Mouse (Mus musculus) thymus, adult 18-20 months (tissue): ENCODE results near the gene Aldh16a1.
"Not testable (repeated sequence)": the region's sequence is repeated elsewhere in the genome, so short reads cannot be mapped to it uniquely, and the experiment has no call there.

Experiments used
- DNase-seq, 2 experiments: peaks; one replicate each; pipeline ENCODE4 v3.0.0; 2022; ENCODE audit warnings: mixed read lengths in 2 of 2

Aldh16a1 gene

DNA sequence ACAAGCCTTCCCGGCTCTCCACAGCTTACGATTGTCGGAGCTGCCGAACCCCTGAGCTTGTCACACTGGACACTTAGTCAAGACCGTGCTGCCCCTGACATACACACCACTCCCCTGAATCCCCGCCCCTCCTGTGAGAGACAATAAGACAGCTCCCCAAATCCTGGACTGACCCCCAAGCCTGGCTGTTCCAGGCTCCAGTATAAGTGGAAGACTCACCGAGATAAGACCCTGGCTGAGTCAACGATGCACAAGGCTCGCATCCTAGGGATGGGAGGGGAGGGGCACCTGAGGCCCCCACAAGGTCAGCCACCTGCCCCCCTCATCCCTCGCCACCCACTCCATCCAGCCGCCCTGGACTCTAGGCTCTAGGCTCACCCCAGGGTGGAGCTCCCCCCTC, 22.5 kb downstream of the Aldh16a1 start:
- no peak for DNase-seq

GRCm38 (mm10) chr7:45129776-45130512, 24.4 kb downstream of the Aldh16a1 start:
- no peak for DNase-seq

DNA sequence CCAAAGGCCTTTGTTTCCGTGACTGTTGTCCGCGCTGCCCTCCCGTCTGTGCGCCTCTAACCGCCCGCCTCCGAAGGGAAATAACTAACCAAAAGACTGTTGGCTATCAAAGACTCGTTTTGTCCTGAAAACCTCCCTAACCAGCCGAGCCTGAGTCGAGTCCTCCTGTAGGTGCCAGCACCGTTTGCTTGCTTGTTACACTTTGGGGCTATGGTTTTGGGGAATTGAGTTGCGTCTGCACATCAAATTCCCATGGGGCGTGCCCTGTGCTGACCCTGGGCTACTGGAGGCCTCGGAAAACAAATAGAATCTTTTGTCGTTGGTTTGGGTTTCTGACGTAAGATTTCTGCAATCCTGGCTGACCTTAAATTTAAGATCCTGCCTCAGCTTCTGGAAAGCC, 25.1 kb downstream of the Aldh16a1 start:
- DNase-seq: no peak

GRCm38 (mm10) chr7:45128624-45129246, 25.6 kb downstream of the Aldh16a1 start, which contains the start of gene Rpl13a:
TSS of gene Rpl13a (minus strand) at chr7:45128761.
- DNase-seq: peak; percentile 97 to 98

GRCm38 (mm10) chr7:45127700-45128224, 26.6 kb downstream of the Aldh16a1 start:
- DNase-seq: no peak

GRCm38 (mm10) chr7:45126844-45127699, 27.3 kb downstream of the Aldh16a1 start:
- DNase-seq: no peak

- no peak for DNase-seq
Observed at GRCm38 (mm10) chr7:45126147-45126843, 28.1 kb downstream of the Aldh16a1 start.

GRCm38 (mm10) chr7:45125649-45126048, 28.7 kb downstream of the Aldh16a1 start:
- not testable (repeated sequence) for DNase-seq

DNA sequence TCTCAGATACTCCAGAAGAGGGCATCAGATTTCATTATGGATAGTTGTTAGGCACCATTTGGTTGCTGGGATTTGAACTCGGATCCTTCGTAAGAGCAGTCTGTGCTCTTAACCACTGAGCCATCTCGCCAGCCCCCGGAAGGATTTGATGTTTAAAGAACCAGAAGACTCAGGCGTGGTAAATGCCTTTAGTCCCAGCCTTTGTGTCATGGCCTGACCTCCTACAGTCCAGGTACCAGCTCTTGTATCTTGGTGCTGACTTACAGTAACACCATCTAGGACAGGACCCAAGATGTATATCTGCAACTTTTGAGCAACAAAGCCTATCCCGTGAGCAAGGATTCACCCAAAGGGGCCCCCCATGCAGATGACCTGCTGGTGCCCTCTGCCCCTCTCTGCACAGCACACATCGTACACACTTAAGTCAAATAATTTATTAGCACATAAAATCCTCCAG, 29.2 kb downstream of the Aldh16a1 start:
- no peak for DNase-seq

DNA sequence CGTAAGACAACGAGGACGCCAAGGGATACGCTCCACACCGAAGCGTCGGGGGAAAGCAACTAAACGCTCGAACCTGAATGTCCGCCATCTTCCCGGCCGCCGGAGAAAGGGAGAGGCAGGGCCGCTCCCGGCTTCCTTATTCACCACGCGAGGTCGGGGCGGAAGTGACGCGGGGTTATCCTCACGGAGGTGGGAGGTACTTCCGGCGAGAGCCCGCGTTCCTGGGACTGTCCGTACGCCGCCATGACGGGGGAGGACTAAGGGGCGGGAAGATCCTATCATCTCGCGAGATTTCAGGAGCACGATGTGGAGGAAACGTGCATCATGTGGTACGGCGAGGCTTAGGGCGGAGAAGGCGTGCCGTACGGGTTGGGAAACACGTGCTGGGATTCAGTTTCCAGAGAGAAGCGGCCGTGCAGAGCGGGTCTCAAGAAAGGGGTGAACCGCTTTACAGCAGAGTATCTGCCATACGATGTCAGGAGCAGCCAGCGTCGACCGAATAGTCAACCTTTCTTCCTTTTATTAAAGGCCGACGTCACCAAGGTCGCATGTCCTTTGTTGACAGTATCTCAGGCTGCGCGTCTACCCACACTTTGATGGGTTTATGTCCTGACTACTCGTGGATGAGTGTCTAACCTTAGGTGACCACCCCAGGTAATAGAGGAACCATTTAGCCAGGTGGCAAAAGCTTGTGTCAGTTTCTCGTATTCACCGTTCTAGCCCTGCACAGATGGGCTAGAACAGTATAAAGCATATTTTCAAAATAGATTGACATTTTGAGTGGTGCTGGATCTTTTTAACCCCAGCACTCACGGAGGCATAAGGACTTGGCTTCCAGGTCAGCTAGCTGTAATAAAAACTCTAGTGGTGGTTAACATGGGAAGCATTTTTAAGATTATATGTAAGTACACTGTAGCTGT, 29.9 kb downstream of the Aldh16a1 start, which contains the start of gene Rps11:
Rps11 (minus strand) TSS at position 216 of the 920 bp plus-strand sequence.
- peak; percentile 98 to 99 for DNase-seq

DNA sequence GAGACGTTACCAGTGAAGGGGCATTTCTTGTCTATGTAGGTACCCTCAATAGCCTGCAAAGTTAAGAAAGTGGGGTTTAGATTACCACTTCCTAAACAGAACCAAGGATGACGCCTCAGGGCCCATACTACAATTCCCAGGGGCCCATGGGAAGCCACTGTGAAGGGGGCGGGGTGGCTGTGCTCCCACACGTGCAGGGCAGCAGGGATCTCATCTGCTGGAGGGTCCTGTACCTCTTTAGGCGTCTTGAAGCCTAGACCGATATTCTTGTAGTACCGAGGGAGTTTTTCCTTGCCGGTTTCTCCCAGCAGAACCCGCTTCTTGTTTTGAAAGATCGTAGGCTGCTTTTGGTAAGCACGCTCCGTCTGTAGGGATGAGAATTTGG, 31.2 kb downstream of the Aldh16a1 start:
- no peak for DNase-seq

GRCm38 (mm10) chr7:45122561-45123185, 31.7 kb downstream of the Aldh16a1 start:
- no peak for DNase-seq

GRCm38 (mm10) chr7:45121966-45122365, 32.4 kb downstream of the Aldh16a1 start:
- no peak for DNase-seq

DNA sequence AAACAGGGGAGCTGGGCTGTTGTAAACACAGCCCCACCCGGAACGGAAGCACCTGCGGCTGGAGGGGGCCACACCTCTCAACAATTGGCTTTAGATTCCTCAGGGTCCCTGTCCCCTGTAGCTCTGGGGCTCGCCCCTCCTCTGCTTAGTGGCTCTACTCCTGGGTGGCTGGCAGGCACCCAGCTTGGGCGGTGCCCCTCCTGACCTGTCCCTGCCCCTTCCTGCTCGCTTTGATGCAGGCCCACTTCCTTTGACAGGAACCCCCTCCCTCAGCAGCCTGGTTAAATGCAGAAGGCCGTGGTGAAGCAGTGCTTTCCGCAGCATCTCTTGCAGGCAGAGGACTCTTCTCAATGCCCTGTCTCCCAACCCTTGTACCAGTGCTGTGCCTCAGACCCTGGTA, 33.0 kb downstream of the Aldh16a1 start:
- peak; percentile 84 to 92 for DNase-seq

DNA sequence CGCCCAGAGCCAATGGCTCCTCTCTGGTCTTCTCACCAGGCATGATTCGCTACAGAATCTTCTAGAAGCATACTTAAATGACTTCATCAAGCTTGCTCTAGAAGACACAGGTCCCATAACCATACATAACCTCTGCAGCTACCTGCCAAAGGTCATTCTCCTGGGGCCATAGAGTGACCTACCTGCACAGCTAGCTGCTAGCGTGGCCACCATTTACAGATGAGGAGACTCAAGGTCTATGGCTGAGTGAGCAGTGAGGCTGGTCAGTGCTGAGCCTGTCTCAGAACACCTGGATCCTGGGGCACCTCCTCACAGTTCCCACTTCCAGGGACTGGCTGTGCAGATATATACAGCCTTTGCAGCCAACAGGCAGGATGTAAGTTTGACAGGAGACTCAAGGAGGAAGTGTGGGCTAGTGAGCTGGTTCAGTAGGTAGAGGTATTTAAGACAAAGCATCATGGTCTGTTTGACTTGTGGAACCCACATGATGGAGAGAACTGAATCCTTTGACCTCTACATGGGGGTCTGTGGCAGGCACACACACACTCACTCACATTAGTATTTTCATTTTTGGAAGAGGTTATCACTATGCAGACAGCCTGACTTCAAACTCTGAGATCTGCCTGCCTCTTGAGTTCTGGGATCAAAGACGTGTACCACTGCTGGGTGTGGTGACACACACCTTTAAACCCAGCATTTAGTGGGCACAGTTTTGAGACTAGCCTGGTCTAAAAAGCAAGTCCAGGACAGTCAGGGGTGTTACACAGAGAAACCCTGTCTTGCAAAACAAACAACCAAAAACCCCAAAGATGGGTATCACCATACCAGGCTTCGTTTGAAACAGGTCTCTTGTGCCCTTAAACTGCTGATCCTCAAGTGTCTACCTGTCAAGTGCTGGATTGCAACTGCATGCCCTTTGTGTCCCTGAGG, 34.3 kb downstream of the Aldh16a1 start:
- DNase-seq: no peak

DNA sequence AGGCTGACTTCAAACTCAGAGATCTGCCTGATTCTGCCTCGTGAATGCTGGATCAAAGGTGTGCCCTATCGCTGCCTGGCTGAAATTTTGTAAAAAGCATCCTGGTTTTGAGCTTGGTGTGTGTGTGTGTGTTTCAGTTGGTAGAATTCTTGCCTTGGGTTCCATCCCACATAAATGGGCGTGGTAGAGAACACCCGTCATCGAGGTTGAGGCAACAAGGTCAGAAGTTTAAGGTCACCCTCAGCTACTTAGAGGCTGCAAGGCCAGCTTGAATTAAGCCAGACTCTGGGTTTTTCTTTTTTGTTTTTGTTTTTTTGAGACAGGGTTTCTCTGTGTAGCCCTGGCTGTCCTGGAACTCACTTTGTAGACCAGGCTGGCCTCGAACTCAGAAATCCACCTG, 36.0 kb downstream of the Aldh16a1 start:
- DNase-seq: no peak

DNA sequence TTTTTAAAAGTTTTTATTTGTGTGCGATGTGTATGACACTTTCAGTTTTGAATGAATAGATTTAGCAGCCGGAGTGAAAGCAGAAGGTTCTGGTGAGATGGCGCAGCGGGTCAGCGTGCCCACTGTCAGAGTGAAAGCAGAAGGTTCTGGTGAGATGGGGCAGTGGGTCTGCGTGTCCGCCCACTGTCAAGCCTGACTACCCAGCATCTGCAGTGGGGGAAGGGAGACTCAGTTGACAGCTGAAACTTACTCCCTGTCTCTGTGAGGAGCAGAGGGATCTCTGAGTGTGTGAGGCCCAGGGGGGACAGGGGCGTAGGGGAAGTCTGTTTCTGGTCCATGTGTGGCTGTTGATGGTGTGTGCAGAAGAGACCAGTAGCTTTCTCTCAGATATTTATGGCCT, 36.8 kb downstream of the Aldh16a1 start:
- no peak for DNase-seq

GRCm38 (mm10) chr7:45113476-45113875, 40.9 kb downstream of the Aldh16a1 start:
- no peak for DNase-seq

DNA sequence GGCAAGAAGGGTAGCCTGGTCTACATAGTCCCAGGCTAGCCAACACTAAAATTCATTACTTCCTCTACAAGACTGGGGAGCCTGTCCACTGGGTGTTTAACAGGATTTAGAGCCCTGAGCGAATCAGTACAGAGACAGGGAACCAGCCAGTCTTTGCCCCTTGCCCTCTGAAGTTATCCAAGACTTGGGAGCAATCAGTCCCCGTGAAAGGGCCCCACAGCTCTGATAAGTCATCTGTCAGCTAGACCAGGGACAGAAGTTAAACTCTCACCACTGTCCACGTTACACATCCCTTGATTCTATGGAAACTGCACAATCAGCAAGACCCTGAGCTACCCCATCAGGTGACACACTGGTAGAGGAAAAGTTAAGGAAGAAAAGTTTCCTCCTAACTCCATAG, 41.9 kb downstream of the Aldh16a1 start:
- no peak for DNase-seq

GRCm38 (mm10) chr7:45111940-45112339, 42.4 kb downstream of the Aldh16a1 start:
- DNase-seq: no peak
